Comparison of ENCODE assay signal across 25 mouse cellular contexts in genomic region chr3:108048306-108048705, GRCm38 (mm10). TPM values are rescaled to one million over a fixed set of nuclear protein-coding genes. Genes with fewer than 3 reads are reported as not detected.
DNase-seq lines count a peak whose midpoint lies in the region; ATAC-seq and TF ChIP-seq lines count a peak whose summit lies in the region.
"Had no signal": no experiment of that assay in that cellular context is flagged by ENCODE, and none has a peak within 500 bp of the region (broad histone marks: within the 10 kb centered on the region; RNA-seq: fewer than 3 reads in every experiment).

No protein-coding gene starts in this region.

- H3K4me3 ChIP-seq in liver, adult 2 months (ENCODE audit: insufficient read depth, low read depth, low read length), result no peak overlapping the region
- no peak overlapping the region for H3K4me3 ChIP-seq in liver, embryonic 12.5 days
- H3K4me3 ChIP-seq in hindbrain, embryonic 14.5 days (replicated peaks; ENCODE audit: low read length), result no peak overlapping the region
- H3K4me3 ChIP-seq: embryonic facial prominence, embryonic 10.5 days; embryonic facial prominence, embryonic 13.5 days; erythroblast, embryonic 14.5 days; forebrain, embryonic 12.5 days; gastrocnemius, adult 2 months; hindbrain, embryonic 12.5 days had no signal

- H3K27ac ChIP-seq in liver, adult 2 months (replicated peaks; ENCODE audit: insufficient read depth, low read depth, low read length), result no peak overlapping the region
- no peak overlapping the region for H3K27ac ChIP-seq in liver, embryonic 12.5 days
- H3K27ac ChIP-seq in hindbrain, embryonic 14.5 days, result no peak overlapping the region
- H3K27ac ChIP-seq: embryonic facial prominence, embryonic 10.5 days; embryonic facial prominence, embryonic 13.5 days; forebrain, embryonic 12.5 days; gastrocnemius, adult 2 months; hindbrain, embryonic 12.5 days had no signal

- TF ChIP-seq CTCF in liver, adult 2 months (IDR thresholded peaks at IDR 0.05; ENCODE audit: low read depth, low read length), result no peak
- TF ChIP-seq CTCF in Patski (IDR thresholded peaks at IDR 0.05), result no peak

- H3K4me2 ChIP-seq in liver, embryonic 12.5 days, result no peak overlapping the region
- no peak overlapping the region for H3K4me2 ChIP-seq in hindbrain, embryonic 14.5 days (replicated peaks)
- H3K4me2 ChIP-seq: embryonic facial prominence, embryonic 13.5 days; forebrain, embryonic 12.5 days; heart, embryonic 11.5 days; hindbrain, embryonic 12.5 days had no signal

- no peak overlapping the region for H3K9ac ChIP-seq in liver, adult 2 months (ENCODE audit: low read depth, low read length)
- no peak overlapping the region for H3K9ac ChIP-seq in liver, embryonic 12.5 days
- no peak overlapping the region for H3K9ac ChIP-seq in hindbrain, embryonic 14.5 days
- H3K9ac ChIP-seq: embryonic facial prominence, embryonic 13.5 days; forebrain, embryonic 12.5 days; forebrain, postnatal 0 days; hindbrain, embryonic 12.5 days had no signal

- POLR2A ChIA-PET in Patski (lab: Charles Lee), result interaction anchor here (0.5 to 1.4 kb wide), 5 partner anchors 9 to 310 kb away, joined by 3 to 5 read pairs (median 3); no protein-coding TSS in a partner anchor

- H3K36me3 ChIP-seq in liver, adult 2 months (ENCODE audit: control insufficient read depth, insufficient read depth, low read length), result no peaks in the 10 kb centered on the region
- no peaks in the 10 kb centered on the region for H3K36me3 ChIP-seq in liver, embryonic 12.5 days
- no peaks in the 10 kb centered on the region for H3K36me3 ChIP-seq in hindbrain, embryonic 14.5 days (replicated peaks; ENCODE audit: control insufficient read depth, insufficient read depth)
- H3K36me3 ChIP-seq: embryonic facial prominence, embryonic 10.5 days; embryonic facial prominence, embryonic 13.5 days; forebrain, embryonic 12.5 days; hindbrain, embryonic 12.5 days had no signal

- H3K27me3 ChIP-seq in liver, adult 2 months (ENCODE audit: control insufficient read depth, insufficient read depth, low read length), result no peaks in the 10 kb centered on the region
- 0 out of 2 replicates have a peak, but pooled peaks cover 2% of the 10 kb centered on the region for H3K27me3 ChIP-seq in liver, embryonic 12.5 days (replicated peaks)
- no peaks in the 10 kb centered on the region for H3K27me3 ChIP-seq in Patski
- no peaks in the 10 kb centered on the region for H3K27me3 ChIP-seq in hindbrain, embryonic 14.5 days (ENCODE audit: control insufficient read depth, insufficient read depth, low read length)
- H3K27me3 ChIP-seq: embryonic facial prominence, embryonic 13.5 days; forebrain, embryonic 12.5 days; hindbrain, embryonic 12.5 days had no signal

- peak; percentile 65 for DNase-seq in liver, adult 2 months (ENCODE audit: extremely low read depth, low read depth, low spot score)
- peak; percentile 34 for DNase-seq in testis, postnatal 14 days (ENCODE audit: low spot score)
- no peak for DNase-seq in testis, postnatal 10 days (ENCODE audit: low spot score)
- DNase-seq in Patski (ENCODE audit: low read depth, low spot score), result peak; percentile 27
- DNase-seq in hindbrain, embryonic 14.5 days (ENCODE audit: low spot score), result no peak
- DNase-seq: adrenal gland, adult 2 months; adrenal gland, postnatal 14 days; cerebellum, adult 11-12 months; cerebellum, adult 8-10 months; cerebellum, postnatal 36 days; embryo, embryonic 11 days; forebrain, postnatal 0 days; gastrocnemius, adult 2 months; gastrocnemius, postnatal 14 days; heart, adult 11 months had no signal

- H3K9me3 ChIP-seq in liver, embryonic 12.5 days (replicated peaks), result no peaks in the 10 kb centered on the region
- no peaks in the 10 kb centered on the region for H3K9me3 ChIP-seq in hindbrain, embryonic 14.5 days (ENCODE audit: control insufficient read depth, low read length)
- H3K9me3 ChIP-seq: embryonic facial prominence, embryonic 10.5 days; embryonic facial prominence, embryonic 13.5 days; forebrain, embryonic 12.5 days; hindbrain, embryonic 12.5 days had no signal

- WGBS in liver, adult 2 months, result 23% methylated on average over 3 of the region's 3 CpGs
- WGBS in liver, embryonic 12.5 days (ENCODE audit: insufficient replicate concordance), result 74% methylated on average over 3 of the region's 3 CpGs
- 70% methylated on average over 3 of the region's 3 CpGs for WGBS in hindbrain, embryonic 14.5 days

- TF ChIP-seq POLR2A in liver, adult 2 months (IDR thresholded peaks at IDR 0.05; ENCODE audit: extremely low read depth, insufficient read depth, low read length), result no peak

- in situ Hi-C loops in Patski (cut with MboI; ENCODE audit: low pct_unique_long_range_greater_than_20kb), result no loop called here

- no peak for ATAC-seq in liver, embryonic 12.5 days
- no peak for ATAC-seq in Patski
- no peak for ATAC-seq in hindbrain, embryonic 14.5 days (ENCODE audit: low FRiP score)
- ATAC-seq: CD4-positive, CD25-positive, alpha-beta regulatory T cell, adult 4 months; forebrain, postnatal 0 days; hindbrain, embryonic 16.5 days had no signal

- peaks cover 14% of the 10 kb centered on the region; the same call in 1 of the 2 replicates for H3K4me1 ChIP-seq in liver, adult 2 months (ENCODE audit: control insufficient read depth, insufficient read depth, low read length)
- H3K4me1 ChIP-seq in liver, embryonic 12.5 days, result peaks cover 35% of the 10 kb centered on the region
- H3K4me1 ChIP-seq in hindbrain, embryonic 14.5 days (replicated peaks; ENCODE audit: control insufficient read depth, insufficient read depth, low read length), result peaks cover 11% of the 10 kb centered on the region

- CTCF ChIA-PET in Patski (lab: Charles Lee), result interaction anchor here (0.7 to 3.9 kb wide), 10 partner anchors 9 to 115 kb away, joined by 3 to 12 read pairs (median 4); no protein-coding TSS in a partner anchor

- no peaks in the 10 kb centered on the region for H3K79me2 ChIP-seq in liver, adult 2 months (ENCODE audit: control insufficient read depth, insufficient read depth, low read length)

RNA-seq across cellular contexts. Expression of gene Gstm4, which starts 3.6 kb away (rescaled TPM):
- 19.8 and 26.5 TPM in 2 replicates for total RNA-seq in liver, adult 2 months (2014; rRNA removed)
- 86.0 and 98.9 TPM in 2 replicates for polyA plus RNA-seq in liver, adult 2 months (2012; rRNA removed)
- polyA plus RNA-seq in liver, embryonic 12.5 days (2016; fragmentation: Nextera tagmentation; extraction: Ambion mirVana), result 16.2 and 16.6 TPM in 2 replicates
- 17.1 TPM for polyA plus RNA-seq in Patski (2021)
- polyA plus RNA-seq in hindbrain, embryonic 14.5 days (2014; fragmentation: Nextera tagmentation; extraction: Ambion mirVana), result 17.5 and 19.1 TPM in 2 replicates

RNA-seq across cellular contexts. Expression of gene Gstm1, which starts 30.5 kb away (rescaled TPM):
- total RNA-seq in liver, adult 2 months (2014; rRNA removed), result 474 and 907 TPM in 2 replicates
- 5,254 and 6,847 TPM in 2 replicates for polyA plus RNA-seq in liver, adult 2 months (2012; rRNA removed)
- polyA plus RNA-seq in liver, embryonic 12.5 days (2016; fragmentation: Nextera tagmentation; extraction: Ambion mirVana), result 228 and 237 TPM in 2 replicates
- 145 TPM for polyA plus RNA-seq in Patski (2021)
- 92.3 and 106 TPM in 2 replicates for polyA plus RNA-seq in hindbrain, embryonic 14.5 days (2014; fragmentation: Nextera tagmentation; extraction: Ambion mirVana)

RNA-seq across cellular contexts. Expression of gene Ampd2, which starts 38.1 kb away (rescaled TPM):
- 11.0 and 13.8 TPM in 2 replicates for total RNA-seq in liver, adult 2 months (2014; rRNA removed)
- polyA plus RNA-seq in liver, adult 2 months (2012; rRNA removed), result 69.6 and 128 TPM in 2 replicates
- polyA plus RNA-seq in liver, embryonic 12.5 days (2016; fragmentation: Nextera tagmentation; extraction: Ambion mirVana), result 77.4 and 80.6 TPM in 2 replicates
- 78.2 TPM for polyA plus RNA-seq in Patski (2021)
- 43.8 and 45.5 TPM in 2 replicates for polyA plus RNA-seq in hindbrain, embryonic 14.5 days (2014; fragmentation: Nextera tagmentation; extraction: Ambion mirVana)

RNA-seq across cellular contexts. Expression of gene Gnat2, which starts 44.3 kb away (rescaled TPM):
- total RNA-seq in liver, adult 2 months (2014; rRNA removed), result 2.9 and 3.9 TPM in 2 replicates
- 0.91 and 1.5 TPM in 2 replicates for polyA plus RNA-seq in liver, adult 2 months (2012; rRNA removed)
- 2.7 and 3.3 TPM in 2 replicates for polyA plus RNA-seq in liver, embryonic 12.5 days (2016; fragmentation: Nextera tagmentation; extraction: Ambion mirVana)
- polyA plus RNA-seq in Patski (2021), result 2.7 TPM
- polyA plus RNA-seq in hindbrain, embryonic 14.5 days (2014; fragmentation: Nextera tagmentation; extraction: Ambion mirVana), result 0.33 and 0.48 TPM in 2 replicates
- total RNA-seq: heart, postnatal 25 days had no signal
- polyA plus RNA-seq: CD4-positive, CD25-positive, alpha-beta regulatory T cell, adult 4 months had no signal

Comparison
In these comparisons a context has a peak if more than half of its experiments do, and no peak if none do; other contexts are left out.
1. DNase-seq: peak in liver, adult 2 months (single experiment), testis, postnatal 14 days (single experiment) and Patski (single experiment); none in testis, postnatal 10 days (single experiment) and hindbrain, embryonic 14.5 days (single experiment).
2. RNA of gene Gstm1, which starts 30.5 kb away (polyA plus RNA-seq): 5,254 to 6,847 TPM in liver, adult 2 months; 228 to 237 TPM in liver, embryonic 12.5 days, 145 TPM in Patski (single experiment) and 92.3 to 106 TPM in hindbrain, embryonic 14.5 days; every median in the first group is over 10 times any median in the second.